Mouse (Mus musculus): ENCODE measurements around the gene Amy2a4.
"Not testable (repeated sequence)": the region's sequence is repeated elsewhere in the genome, so short reads cannot be mapped to it uniquely, and the experiment has no call there.

- TF ChIP-seq CTCF (IDR thresholded peaks at IDR 0.05; ENCODE audit: low read depth, low read length); POLR2A (IDR thresholded peaks at IDR 0.05; ENCODE audit: extremely low read depth, insufficient read depth, low read length): not testable (repeated sequence)
These were observed 11.7 kb downstream of the Amy2a4 start for GRCm38 (mm10) chr3:113279586-113279985.
